Mouse (Mus musculus) thymus, postnatal 0 days (tissue): ENCODE measurements at regions not wholly inside any gene's neighbourhood (a gene's known extent, or its start where the extent isn't known, plus 50 kb on each side); places are given as distances from the start of the nearest gene placed in this dataset.
"Not testable (repeated sequence)": the region's sequence is repeated elsewhere in the genome, so short reads cannot be mapped to it uniquely, and the experiment has no call there.

Source experiments
- DNase-seq: peaks from one replicate; pipeline ENCODE4 v3.0.0-alpha.2; 2015; ENCODE audit warnings: low spot score

- no peak for DNase-seq
These were observed 85.3 kb upstream of the Cpsf6 start for GRCm38 (mm10) chr10:117465058-117465660.

GRCm38 (mm10) chr10:117464331-117464730, 84.5 kb upstream of the Cpsf6 start:
- DNase-seq = not testable (repeated sequence)

- DNase-seq = no peak
These were observed 83.8 kb upstream of the Cpsf6 start for GRCm38 (mm10) chr10:117463636-117464035.

- DNase-seq = no peak
These were observed 83.1 kb upstream of the Cpsf6 start for GRCm38 (mm10) chr10:117462921-117463320.

GRCm38 (mm10) chr10:117461791-117462516, 82.1 kb upstream of the Cpsf6 start:
- DNase-seq = no peak

GRCm38 (mm10) chr10:117461261-117461660, 81.4 kb upstream of the Cpsf6 start:
- DNase-seq = no peak

- no peak for DNase-seq
These were observed 80.5 kb upstream of the Cpsf6 start for GRCm38 (mm10) chr10:117460366-117460730.

- DNase-seq = no peak
These were observed 80.0 kb upstream of the Cpsf6 start for GRCm38 (mm10) chr10:117459651-117460365.

- DNase-seq = no peak
These were observed 79.2 kb upstream of the Cpsf6 start for GRCm38 (mm10) chr10:117459041-117459475.

GRCm38 (mm10) chr10:117458271-117459040, 78.6 kb upstream of the Cpsf6 start:
- DNase-seq = no peak

- DNase-seq = no peak
These were observed 77.8 kb upstream of the Cpsf6 start for GRCm38 (mm10) chr10:117457701-117457950.

GRCm38 (mm10) chr10:117456904-117457700, 77.3 kb upstream of the Cpsf6 start:
- DNase-seq = no peak

GRCm38 (mm10) chr10:117456427-117456826, 76.6 kb upstream of the Cpsf6 start:
- DNase-seq = no peak

- peak; percentile 65 for DNase-seq
These were observed 75.9 kb upstream of the Cpsf6 start for GRCm38 (mm10) chr10:117455595-117456302.

- no peak for DNase-seq
These were observed 75.1 kb upstream of the Cpsf6 start for GRCm38 (mm10) chr10:117454711-117455591.

- no peak for DNase-seq
These were observed 74.3 kb upstream of the Cpsf6 start for GRCm38 (mm10) chr10:117454171-117454500.

GRCm38 (mm10) chr10:117453406-117454170, 73.8 kb upstream of the Cpsf6 start:
- no peak for DNase-seq

GRCm38 (mm10) chr10:117452190-117452950, 72.6 kb upstream of the Cpsf6 start:
- DNase-seq = peak; percentile 61
